Mouse (Mus musculus) heart, postnatal 25 days (tissue): ENCODE data around the gene Dock8. TPM values are rescaled to one million over a fixed set of nuclear protein-coding genes. Genes with fewer than 3 reads are reported as not detected.

Experiments
- DNase-seq: peaks from one replicate; pipeline ENCODE4 v3.0.0; 2022; ENCODE audit warnings: low spot score
- intact Hi-C: fragments of 180-260 bp; cut with DNase I; formaldehyde crosslinking; loops from one replicate; pipeline ENCODE4 v1.15.1; 2025
- total RNA-seq, 2 experiments: library from RNA; stranded (reverse); gene quantifications; 2 replicates each; pipeline ENCODE4 v1.2.3; 2021

The Dock8 gene
- total RNA-seq, 2 experiments from 2014 or later, result 15.8 to 21.7 TPM

DNA sequence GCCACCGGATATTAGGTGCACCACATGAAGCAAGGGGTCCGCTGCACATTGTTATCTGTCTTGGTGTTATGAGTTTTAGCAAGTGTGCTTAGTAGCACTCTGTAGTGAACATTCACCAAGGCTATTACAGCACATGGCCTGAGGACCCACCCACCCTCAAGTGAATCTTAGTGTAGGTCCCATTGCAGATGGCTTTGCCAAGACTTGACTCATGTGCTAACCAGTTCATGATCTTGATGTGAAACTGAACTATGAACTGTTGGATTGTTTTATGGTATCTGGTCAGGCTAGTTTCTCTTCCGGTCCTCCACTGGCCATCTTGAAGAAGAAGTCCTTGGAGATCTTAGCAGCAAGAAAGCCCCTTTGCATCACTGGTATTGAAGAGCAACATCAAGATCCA lies 162.9 kb downstream of the Dock8 start:
- DNase-seq, result no peak
- intact Hi-C loops, result no loop called here

DNA sequence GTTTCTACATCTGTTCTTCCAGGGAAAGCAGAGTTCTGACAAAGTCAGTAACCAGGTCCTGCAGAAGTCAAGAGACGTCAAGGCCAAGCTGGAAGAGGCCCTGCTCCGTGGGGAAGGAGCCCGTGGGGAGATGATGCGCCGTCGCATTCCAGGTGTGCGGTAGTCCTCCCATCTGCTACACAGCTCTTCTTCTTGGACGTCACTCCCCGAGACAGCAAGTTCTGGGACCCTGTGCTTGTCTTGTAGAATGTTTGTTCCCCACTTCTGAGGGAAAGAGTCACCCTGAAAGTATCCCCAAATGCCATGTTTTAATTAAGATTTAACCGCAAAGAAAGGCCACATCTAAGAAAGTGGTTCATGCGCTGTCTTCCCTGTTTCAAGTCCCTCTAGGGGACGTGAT lies 164.1 kb downstream of the Dock8 start:
- DNase-seq, result no peak
- intact Hi-C loops, result no loop called here

DNA sequence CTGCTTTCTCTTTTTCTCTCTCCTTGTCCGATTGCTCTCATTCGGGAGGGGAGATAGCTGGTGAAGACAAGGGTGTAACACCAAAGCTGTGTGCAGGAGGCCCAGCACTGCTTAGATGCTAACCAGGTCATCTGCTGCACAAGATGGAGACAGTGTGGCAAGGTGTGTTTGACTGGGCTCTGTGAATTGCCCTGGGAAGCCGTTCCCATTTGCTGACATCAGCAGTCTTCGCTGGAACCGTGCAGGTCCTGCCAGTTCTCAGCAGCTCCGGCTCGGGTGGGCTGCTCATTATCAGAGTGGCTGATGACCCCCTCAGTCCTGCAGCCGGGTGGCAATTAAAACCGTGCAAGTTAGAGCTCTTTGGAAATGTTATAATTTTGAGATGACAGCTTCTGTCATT lies 167.1 kb downstream of the Dock8 start:
- DNase-seq, result no peak
- intact Hi-C loops, result no loop called here

DNA sequence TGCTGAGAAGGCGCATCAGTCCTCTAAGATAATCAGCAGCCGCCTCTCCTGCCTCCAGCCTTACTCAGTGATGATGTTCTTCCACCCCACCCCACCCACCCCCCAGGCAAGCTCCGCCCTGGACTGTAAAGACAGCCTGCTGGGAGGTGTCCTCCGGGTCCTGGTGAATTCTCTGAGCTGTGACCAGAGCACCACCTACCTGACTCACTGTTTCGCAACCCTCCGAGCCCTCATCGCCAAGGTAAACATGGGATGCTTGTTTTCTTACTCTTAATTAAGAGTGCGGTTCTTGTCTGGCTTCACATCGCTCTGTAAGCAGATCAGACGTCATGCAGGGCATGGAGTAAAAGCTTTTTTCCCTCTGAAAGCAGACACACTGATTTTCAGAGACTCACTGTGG lies 172.1 kb downstream of the Dock8 start:
- no peak for DNase-seq
- intact Hi-C loops, result no loop called here

DNA sequence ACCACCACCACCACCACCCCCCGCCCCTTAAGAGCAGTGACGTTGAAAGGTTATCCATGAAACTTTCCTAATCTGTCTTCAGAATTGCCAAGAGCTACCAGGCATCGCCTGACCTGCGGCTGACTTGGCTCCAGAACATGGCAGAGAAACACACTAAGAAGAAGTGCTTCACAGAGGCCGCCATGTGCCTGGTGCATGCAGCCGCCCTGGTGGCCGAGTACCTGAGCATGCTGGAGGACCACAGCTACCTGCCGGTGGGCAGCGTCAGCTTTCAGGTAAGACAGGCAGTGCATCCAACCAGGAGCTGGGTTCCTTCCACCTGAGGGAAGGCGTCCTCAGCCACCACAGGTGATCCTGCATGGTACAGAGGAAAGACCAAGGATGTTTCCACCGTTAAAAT lies 177.4 kb downstream of the Dock8 start:
- intact Hi-C loops, result no loop called here
- DNase-seq, result no peak

DNA sequence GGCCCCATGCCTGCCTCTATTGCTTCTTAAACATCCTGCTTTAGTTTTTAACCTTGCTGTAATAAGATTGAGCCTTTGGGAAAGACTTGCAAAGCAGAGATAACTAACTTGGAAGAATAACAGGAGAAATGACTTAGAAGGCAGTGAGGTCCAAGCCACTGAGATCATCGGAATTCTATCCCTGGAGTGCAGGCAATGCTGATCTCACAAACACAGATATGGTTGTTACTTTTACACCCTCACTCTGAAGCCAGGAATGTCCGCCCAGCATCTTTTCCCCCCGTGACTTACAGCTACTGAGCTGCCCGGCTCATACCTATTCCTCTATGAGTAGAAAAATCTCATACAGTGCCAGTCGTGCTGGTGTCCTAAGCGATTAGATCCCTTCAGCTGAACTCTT lies 180.7 kb downstream of the Dock8 start:
- intact Hi-C loops, result no loop called here
- no peak for DNase-seq

DNA sequence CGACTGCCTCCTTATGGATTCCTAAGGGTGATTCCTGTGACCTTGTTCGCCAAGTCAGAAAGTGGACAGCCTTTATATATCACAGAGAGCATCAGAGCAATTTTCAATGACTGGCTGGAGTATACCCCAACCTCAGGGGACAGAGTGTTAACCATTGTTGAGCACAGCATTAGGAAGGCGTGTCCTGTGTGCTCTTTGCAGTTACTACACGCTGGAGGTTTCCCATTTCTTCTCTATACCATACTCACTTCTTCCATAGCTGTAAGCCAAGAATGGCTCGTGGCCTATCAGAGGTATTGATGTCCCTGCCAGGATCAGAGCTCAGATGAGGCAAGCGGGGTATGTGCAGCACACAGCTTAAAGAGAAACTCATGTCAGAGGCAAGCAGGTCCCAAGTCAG lies 181.2 kb downstream of the Dock8 start:
- intact Hi-C loops, result no loop called here
- DNase-seq, result no peak

DNA sequence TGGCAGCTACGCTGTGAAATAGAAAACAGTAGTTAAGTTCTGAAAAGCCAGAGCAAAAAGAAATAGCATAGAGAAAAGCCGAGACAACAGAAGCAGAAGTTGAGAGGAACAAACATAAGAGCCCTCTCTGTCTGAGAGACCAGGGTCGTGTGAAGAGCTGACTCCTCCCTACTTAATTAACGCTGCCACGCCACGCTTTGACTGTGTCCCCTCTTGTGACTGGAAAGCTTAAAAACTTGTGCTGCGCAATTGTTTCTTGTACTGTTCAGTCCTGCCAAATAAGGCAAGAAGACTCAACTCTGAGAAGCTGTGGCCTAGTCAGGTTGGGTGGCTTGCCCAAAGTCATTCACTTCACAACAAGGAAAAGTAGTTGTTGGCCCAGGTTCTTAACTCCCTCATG lies 184.7 kb downstream of the Dock8 start:
- DNase-seq, result no peak

DNA sequence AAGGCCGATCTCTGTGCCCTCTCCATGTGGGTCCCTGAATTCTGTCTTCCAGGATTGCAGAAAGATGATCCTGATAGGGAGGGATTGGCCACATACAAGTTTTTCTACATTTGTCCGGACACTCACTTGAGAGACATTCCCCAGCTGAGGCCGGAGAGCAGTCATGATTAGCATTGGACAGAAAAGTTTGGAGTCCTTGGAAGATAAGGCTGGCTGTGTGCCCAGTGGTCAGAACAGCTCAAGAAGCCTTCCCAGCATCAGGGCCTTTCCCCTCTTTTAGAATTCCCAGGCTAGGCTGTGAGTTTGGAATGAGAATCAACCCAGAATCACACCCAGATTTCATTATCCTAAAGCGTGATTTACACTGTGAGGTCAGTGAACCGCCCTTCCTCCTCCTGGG lies 187.0 kb downstream of the Dock8 start:
- intact Hi-C loops, result no loop called here
- DNase-seq, result no peak

More for the DNA sequence above, 184.7 kb downstream of the Dock8 start:
- intact Hi-C loops, result no loop called here

DNA sequence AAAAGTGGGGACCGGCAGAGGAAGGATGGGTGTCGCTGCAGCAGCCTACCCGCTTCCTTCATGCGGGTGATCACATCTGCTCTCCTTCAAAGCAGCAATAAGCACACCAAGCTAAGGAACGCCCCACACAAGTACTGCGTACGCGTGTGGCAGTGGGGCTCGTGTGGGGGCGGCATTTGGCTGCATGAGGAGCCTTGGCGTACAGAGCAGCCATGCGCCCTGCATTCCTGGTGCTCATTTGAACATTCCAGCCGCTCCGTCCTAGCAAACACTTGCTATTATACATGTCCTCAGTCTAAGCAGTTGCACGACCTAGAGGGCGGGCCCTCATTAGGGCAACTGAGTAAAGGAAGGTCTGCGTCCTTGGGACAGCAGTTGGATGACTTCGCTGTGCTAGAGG lies 188.3 kb downstream of the Dock8 start:
- intact Hi-C loops, result no loop called here
- no peak for DNase-seq

DNA sequence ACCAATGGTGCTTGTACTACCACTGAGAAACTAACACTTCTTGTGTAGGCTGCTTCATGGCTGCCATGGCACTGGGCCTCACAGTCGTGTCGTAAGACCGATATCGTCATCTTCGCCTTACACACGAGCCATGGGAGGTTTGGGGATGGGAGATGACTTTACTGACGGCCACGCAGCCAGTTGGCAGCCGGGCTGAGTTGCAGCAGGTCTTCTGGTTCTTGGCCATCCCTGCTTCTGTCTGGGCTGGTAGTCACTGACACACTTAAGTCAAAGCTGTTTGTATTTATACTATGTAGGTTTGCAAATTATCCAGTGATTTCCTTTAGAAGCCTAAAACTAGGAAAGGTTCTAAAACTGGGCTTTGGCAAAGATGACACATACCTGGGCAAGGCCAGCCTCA lies 194.4 kb downstream of the Dock8 start:
- no peak for DNase-seq
- intact Hi-C loops, result no loop called here

DNA sequence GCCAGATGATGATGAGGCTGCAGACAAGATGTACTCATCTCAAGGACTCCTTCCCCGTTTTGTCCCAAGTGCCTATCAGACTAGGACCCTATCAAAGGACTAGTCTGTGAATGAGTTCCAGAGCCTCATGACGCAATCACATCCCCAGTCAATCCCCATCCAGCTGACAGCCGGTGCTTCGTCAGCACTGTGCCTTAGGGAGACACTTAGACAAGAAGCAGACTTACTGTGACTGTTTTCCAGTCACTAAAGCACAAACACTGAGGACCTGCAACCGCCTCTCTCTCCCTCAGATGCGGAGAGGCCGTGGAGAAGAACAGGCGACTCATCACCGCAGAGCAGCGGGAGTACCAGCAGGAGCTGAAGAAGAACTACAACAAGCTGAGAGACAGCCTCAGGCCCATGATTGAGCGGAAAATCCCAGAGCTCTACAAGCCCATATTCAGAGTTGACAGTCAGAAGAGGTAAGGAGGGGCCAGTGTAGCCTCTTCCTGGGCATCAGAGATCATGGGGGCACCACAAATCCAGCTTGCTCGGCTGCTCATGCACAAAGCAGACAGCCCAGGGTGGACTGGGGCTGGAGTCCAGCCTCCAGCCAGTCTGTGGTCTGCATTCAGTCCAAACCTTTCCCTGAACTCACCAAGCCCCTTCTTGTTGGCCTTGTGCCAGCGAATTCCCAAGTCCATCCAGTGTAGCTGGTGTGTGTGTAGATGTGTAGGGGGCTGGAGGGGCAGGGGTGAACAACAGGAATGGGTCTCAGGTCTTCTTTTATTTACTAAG lies 200.9 kb downstream of the Dock8 start:
- DNase-seq, result no peak
- intact Hi-C loops, result no loop called here

DNA sequence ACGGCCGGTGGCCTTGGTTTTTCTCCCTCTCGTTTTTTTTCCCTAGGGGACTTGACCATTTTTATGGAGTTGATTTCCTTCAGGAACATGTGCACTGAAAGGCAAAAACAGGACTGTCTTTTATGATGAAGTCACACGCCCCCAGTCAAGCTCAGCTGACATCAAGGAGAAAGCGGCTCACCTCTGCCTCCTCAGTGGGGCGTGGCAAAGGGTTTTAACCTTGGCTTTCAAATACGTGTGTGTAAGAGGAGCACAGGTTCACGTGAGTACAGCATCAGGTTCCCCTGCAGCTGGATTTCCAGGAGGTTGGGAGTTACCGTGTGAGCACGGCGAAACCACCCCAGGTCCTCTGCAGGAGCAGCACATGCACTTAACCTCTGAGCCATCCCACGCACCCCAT lies 203.7 kb downstream of the Dock8 start:
- DNase-seq, result no peak
- intact Hi-C loops, result no loop called here

DNA sequence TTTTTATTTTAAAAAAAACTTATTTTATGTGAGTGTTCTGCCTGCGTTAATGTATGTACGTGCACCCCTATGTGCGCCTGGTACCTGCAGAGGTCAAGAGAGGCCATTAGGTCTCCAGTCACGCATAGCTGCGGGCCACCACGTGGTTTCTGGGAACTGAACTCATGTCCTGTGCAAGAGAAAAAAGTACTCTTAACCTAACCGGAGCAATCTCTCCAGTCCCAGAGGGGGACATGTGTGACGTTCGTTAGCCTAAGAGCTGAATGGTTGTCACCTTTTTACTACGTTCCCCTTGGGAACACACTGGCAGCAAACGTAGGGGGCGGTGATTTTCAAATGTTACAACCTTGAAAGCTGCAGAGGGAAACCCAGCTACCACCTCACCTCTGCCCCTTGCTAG lies 207.6 kb downstream of the Dock8 start:
- intact Hi-C loops, result no loop called here
- no peak for DNase-seq

DNA sequence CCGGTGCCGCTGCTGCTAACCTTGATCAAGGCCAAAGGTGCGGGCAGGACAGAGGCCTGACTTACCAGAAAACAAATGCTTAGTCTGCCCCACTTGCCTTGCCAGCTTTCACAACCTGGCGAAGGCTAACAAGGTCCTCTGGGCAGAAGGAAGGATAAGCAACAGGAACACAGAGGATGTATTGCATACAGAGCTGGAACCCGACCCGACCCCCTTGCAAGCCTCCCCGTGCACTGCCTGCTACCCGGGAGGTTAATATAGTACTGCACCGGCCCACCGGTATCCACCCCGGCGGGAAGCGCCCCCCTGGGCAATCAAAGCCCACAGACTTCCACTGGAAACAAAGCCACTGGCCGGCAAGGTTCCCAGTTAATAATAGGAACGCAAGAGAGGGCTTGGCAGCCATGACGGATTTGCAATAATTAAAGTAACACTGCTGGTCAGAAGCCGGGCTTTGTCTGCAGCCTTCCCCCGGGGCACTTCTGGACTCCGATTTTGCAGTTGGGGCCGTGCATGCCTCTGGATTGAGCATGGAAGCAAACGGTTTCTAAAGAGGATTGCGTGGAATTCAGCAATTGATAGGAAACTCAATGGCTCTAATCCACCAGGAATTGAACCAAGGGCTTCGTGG lies 208.5 kb downstream of the Dock8 start:
- DNase-seq, result no peak
- intact Hi-C loops, result no loop called here

DNA sequence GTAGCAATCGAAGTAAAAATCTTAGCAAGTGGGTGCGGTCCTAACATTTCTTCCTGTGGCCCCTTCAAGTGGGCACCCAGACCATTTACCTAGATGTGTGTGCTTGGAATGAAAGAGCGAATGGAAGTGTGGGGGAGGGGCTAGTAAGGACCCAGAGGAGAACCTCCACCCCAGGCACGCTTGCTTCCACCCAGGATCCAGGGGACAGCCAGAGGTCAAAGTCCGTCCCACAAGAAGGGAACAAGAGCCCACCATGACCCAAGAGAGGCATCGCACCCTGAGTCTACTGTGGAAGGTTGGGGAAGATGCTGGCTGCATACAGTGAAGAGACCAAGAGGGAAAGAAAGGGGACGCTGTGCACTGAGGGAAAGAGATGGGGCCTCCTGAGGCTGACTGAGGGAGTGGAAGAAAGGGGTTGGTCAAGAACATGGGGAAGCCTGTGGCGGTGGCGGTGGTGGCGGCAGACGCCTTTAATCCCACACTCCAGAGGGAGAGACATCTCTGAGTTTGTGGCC lies 209.3 kb downstream of the Dock8 start:
- intact Hi-C loops, result no loop called here
- no peak for DNase-seq

DNA sequence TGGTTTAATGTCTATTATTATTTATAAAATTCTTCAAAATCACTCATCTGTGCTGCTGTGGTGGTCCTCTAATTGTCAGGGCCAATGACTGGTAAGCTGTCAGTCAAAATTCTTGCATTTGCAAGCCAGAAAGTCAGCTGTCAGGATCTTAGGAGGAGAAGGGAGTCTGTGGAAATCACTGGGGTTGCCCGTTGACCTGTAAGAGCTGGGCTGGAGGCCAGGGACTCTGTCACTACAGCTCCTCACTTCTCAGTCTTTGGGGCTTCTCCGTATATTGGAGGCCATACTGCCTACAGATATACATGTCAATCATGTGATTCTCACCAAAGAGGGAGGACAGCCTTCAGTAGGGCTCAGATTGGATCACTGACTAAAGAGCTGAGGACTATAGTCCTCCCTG lies 221.3 kb downstream of the Dock8 start:
- DNase-seq, result no peak
- intact Hi-C loops, result no loop called here

DNA sequence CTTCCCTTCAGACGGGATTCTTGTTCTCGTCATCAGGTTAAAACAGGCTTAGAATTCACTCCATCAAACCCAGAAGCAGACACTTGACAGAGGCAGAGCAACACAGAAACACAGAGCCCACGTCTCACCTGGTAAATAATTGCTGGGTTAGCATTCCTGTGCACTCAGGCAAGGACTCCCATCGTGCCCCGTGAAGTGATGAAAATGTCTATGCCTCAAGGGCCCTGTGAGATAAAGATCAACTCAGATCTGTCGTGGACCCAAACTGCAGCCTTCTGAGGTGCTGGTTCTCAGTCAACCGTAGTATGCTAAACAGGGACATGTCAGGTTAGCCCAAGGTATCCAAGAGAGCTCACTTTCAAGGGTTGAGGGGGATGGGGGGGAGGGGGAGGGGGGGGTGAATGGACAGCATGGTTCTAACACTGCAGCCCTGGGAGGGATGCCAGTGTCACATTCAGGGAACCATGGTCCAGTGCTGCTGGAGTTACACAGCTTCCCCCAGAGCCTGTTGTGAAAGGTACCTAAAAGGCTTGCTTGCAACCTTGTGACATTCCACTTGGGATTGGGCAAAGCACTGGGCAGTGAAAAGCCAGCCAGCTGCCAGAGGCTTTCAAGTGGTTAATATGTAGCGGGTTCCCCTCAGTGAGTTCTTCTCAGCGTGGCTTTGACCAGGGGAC lies 222.8 kb downstream of the Dock8 start:
- intact Hi-C loops, result no loop called here
- DNase-seq, result no peak

DNA sequence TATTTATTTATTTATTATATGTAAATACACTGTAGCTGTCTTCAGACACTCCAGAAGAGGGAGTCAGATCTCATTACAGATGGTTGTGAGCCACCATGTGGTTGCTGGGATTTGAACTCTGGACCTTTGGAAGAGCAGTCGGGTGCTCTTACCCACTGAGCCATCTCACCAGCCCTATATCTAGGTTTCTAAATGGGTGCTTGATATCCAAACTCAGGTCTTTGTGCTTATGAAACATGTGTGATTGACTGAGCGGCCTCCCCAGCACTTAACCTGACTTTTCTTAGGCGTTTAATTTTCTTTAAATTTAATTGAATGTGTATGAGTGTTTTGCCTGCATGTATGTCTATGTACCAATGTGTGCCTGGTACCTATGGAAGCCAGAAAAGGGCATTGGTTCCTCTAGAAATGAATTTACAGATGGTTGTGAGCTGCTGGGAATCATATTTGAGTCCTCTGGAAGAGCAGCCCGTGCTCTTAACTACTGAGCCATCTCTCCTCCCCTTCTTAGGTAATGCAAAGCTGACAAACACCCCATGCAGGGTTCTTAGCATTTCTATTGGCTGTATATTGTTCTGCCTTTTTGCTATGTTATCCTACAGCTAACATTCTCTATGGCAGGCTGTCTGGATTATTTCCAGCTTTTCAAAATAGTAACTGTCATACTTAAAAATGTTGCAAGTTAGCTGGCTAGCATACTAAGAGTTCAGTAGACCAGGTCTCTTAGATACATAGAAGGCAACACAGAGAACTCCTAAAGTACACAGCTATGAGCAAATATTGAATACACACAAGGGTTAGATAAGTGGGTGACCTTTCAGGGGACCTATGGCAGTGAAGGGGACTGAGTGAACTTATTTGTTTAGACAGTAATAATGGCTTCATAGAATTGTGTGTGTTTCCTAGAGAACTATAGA lies 231.0 kb downstream of the Dock8 start:
- intact Hi-C loops, result no loop called here
- DNase-seq, result no peak

DNA sequence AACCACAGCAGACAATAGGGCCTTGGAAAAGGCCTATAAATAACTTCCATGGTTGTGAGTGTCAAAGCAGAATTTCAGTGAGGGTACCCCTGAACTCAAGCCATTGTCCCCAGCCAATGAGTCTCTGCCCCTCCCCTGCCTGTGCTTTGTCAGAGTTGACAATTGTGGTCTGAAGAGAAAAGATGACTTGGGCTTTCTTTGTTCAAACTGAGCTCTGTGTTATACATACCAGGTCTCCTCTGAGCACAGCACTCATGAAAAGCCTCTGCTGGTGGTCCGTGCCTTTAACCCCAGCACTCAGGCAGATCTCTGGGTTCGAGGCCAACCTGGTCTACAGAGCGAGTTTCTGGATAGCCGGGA lies 231.6 kb downstream of the Dock8 start:
- DNase-seq, result no peak
- intact Hi-C loops, result no loop called here
